Mouse (Mus musculus): ENCODE results near the gene Ppp1r12b. TPM values are rescaled to one million over a fixed set of nuclear protein-coding genes. Genes with fewer than 3 reads are reported as not detected.

The Ppp1r12b gene
- polyA plus RNA-seq, 1 experiment from 2014 or later: 5.4 TPM

Small RNA genes lying within 50 kb of the gene (microRNA-seq; reads per million reads assigned to microRNA genes)
- gene Gm22232: not detected

Other genes with a start within 250 kb of the Ppp1r12b start
- gene Ube2t, start 6.6 kb upstream of the Ppp1r12b start, polyA plus RNA-seq (2015; fragmentation: Nextera tagmentation; extraction: Ambion mirVana): 39.7 and 40.2 TPM in 2 replicates
- 0.76 and 0.77 TPM in 2 replicates for gene Lgr6, start 149.3 kb upstream of the Ppp1r12b start, polyA plus RNA-seq (2015; fragmentation: Nextera tagmentation; extraction: Ambion mirVana)
- 0.99 and 1.6 TPM in 2 replicates for gene Ptpn7, start 176.8 kb upstream of the Ppp1r12b start, polyA plus RNA-seq (2015; fragmentation: Nextera tagmentation; extraction: Ambion mirVana)
- 42.9 and 46.7 TPM in 2 replicates for gene Arl8a, start 190.9 kb upstream of the Ppp1r12b start, polyA plus RNA-seq (2015; fragmentation: Nextera tagmentation; extraction: Ambion mirVana)
- 0.10 TPM in 1 of 2 replicates, not detected in the other for gene Gpr37l1, start 211.7 kb upstream of the Ppp1r12b start, polyA plus RNA-seq (2015; fragmentation: Nextera tagmentation; extraction: Ambion mirVana)